Mouse (Mus musculus) kidney, adult 18-20 months (tissue): ENCODE measurements at regions not wholly inside any gene's neighbourhood (a gene's known extent, or its start where the extent isn't known, plus 50 kb on each side); places are given as distances from the start of the nearest gene placed in this dataset.

Source experiments
- DNase-seq: peaks from one replicate; pipeline ENCODE4 v3.0.0; 2021

DNA sequence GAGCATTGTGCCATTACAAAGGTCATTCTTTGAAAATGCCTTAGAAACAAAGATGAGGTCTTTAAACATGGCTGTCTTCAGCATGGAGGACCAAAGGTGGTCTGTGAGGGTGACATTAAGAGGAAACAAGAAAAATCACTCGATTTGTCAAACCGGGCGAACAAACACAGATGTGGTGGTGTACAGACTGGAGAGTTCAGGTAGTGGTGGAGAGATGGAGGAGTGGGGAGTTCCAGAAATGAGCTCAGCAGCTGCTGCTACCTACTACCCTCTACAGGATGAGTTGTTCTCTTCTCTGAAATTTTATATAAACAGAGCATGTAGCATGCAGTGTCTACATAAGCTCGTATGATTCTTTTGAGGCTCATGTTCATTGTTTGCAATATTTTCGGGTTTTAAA is 215.6 kb downstream of the Cog6 start:
- no peak for DNase-seq

DNA sequence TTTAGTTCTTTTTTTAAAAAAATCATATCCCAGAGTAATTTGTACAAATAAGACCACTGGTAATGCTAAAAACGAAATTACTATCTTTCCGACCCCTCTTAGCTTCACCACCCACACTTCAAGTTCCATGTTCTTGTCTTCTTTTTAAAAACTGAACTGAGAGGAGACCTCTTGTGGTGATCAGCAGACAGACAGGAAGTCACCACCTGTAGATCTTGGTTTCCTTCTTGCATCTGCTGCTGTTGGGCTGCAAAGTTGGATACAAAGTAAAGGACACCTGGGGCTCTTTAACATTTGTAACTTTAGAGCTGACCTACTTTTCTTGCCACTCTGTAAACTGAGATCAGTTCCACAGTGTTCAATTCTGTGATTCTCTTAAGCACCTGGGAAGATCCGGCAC is 216.4 kb downstream of the Cog6 start:
- DNase-seq = no peak

- DNase-seq = no peak
These were observed 219.2 kb downstream of the Cog6 start for GRCm38 (mm10) chr3:52797801-52798200.

GRCm38 (mm10) chr3:52797164-52797563 is 219.9 kb downstream of the Cog6 start:
- DNase-seq = no peak

DNA sequence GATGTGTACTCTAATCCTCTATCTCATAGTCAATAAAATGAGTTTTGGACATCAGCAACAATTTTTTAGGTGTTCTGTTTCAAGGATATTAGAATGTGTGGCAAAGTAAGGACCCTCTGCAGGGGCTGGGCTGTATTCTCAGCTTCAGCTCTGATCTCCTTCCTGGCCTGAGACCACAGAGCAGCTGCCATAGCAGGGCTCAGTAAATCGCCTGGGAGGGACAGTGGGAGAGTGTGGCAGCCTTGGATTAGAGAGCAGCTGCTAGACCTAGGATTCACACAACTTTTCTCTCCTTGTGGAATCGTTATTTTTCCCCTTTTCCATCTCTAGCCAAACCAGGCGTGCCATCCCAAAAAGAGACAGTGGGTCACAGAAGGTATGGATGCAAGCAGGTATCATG is 222.8 kb downstream of the Cog6 start:
- no peak for DNase-seq

DNA sequence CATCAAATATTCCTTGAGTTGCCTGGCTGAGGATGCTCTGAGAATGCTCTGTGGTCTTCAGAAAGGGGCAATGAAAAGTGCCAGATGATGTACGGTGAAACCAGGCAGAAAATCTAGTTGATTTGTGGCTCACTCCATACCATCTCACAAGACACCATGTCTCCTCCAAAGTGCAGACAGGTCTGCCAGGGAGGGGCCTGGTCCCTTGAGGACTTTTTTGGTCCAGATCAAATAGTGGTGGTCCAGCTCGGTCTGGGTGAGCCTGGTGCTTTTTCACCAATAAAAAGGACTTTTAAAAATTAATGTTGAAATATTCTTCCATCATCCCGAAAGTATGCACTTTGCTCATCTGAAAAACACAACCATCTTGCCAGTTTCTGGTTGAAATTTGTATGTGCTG is 224.2 kb downstream of the Cog6 start:
- no peak for DNase-seq

GRCm38 (mm10) chr3:52792121-52792520 is 224.9 kb downstream of the Cog6 start:
- DNase-seq = no peak

DNA sequence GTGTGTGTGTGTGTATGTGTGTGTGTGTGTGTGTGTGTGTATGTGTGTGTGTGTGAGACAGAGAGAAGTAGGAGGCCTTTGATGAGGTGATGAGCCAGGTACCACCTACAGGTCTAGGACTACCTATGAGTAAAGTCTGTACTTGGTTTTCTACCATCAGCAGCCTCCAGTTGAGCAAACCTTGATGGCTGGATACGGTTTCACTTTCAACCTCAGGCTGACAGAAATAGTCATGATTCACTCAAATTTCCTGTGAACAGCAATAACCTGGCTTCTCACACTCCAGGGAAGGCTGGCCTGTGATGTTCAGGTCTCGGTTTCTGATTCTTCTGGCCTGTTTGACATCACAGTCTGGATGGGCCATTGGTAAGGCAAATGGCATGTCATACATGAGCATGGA is 226.1 kb downstream of the Cog6 start:
- no peak for DNase-seq

- no peak for DNase-seq
These were observed 228.9 kb downstream of the Cog6 start for GRCm38 (mm10) chr3:52787964-52788760.

- DNase-seq = no peak
These were observed 231.4 kb downstream of the Cog6 start for GRCm38 (mm10) chr3:52785595-52785994.

GRCm38 (mm10) chr3:52784476-52784875 is 232.6 kb downstream of the Cog6 start:
- DNase-seq = no peak

DNA sequence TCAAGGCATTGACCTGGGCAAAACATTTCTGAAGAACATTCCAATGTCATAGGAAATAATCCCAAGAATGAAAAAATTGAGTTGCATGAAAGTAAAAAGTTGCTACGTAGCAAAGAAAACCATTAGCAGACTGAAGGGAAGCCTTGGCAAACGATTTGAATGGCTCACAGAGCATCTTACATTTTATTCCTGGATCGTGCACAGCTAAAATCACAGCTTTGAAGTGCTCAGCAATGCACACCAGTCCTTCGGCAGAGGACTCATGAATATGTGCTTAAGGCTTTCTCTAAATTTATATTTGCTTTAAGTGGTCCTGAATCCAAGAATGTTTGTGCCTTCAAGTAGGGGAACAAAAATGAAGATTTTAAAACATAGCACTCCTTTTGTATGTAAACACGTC is 234.5 kb downstream of the Cog6 start:
- no peak for DNase-seq

DNA sequence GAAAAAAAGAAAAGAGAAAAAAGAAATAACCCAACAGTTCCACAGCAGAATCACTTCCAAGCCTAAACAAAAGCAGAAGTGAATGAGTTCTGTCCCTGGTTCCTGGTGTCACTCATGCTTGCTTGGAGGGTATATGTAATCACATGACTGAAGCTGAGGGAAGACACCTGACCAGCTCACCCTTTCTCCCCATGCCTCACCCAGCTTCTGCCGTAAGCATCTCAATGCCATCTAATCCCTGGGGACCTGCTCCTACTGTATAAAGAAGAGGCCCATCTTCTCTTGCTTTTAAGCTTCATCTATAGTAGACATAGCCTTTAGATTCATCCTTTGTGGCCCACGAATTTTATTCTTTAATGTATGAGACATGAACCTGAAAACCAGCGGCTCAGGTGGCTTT is 235.5 kb downstream of the Cog6 start:
- DNase-seq = no peak

- no peak for DNase-seq
These were observed 236.7 kb downstream of the Cog6 start for GRCm38 (mm10) chr3:52780356-52780755.

GRCm38 (mm10) chr3:52775875-52776274 is 241.2 kb downstream of the Cog6 start:
- DNase-seq = no peak

DNA sequence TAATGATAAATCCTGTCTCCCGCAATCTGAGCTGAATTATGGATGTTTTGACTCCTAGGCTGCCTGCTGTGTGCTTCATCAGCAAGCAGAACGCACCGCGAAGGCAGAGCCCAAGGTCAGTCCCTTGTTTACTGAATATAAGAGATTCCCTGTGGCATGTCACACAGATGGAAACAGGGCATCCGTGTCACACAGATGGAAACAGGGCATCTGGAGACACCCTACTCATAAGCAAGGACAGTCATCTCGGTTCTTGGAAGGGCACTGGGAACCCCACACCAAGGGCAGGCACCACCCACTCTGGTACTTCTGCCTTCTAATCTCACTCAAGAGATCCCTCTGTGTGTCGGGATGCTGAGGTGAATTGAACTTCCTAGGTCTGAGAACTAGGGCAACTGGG is 241.9 kb downstream of the Cog6 start:
- DNase-seq = no peak

DNA sequence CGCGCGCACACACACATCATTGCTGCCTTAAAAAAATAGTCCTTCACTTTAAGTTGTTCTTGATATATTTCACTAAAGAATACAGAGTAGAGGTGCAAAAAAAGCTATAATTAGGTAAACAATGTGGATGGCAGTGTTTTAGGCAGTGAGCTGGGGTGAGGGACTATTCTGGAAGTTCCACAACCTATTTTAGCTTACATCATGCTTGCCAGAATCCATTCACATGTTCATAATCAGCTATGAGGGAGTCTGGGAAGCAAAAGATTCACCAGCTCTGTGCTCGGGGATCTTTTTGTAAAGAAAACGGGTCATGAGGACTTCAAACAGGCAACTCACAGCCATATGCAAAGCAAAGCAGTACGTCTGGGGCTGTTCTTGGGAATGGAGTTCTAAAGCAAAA is 242.3 kb downstream of the Cog6 start:
- no peak for DNase-seq

- DNase-seq = peak; percentile 36
These were observed 249.8 kb downstream of the Cog6 start for GRCm38 (mm10) chr3:52767276-52767675.

GRCm38 (mm10) chr3:52766841-52767240 is 250.2 kb downstream of the Cog6 start:
- no peak for DNase-seq

DNA sequence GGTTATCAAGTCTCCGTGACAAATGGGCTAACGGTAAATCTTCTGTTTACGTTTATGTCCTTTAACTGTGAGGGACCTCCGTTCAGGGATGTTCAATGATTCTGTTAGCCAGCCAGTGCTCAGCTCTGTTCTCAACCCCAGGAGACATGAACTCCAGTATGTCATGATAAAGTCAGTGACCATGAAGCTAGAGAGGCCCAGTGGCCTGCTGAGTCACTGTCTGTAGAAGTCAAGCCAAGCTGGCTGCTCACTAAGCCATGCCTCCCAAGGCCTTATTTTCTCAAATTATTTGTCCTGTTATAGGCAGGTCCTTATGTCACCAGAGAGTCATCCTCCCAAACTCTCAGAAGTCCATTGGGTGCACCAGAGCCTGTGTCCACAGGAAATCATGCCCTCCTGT is 252.9 kb downstream of the Cog6 start:
- DNase-seq = no peak

DNA sequence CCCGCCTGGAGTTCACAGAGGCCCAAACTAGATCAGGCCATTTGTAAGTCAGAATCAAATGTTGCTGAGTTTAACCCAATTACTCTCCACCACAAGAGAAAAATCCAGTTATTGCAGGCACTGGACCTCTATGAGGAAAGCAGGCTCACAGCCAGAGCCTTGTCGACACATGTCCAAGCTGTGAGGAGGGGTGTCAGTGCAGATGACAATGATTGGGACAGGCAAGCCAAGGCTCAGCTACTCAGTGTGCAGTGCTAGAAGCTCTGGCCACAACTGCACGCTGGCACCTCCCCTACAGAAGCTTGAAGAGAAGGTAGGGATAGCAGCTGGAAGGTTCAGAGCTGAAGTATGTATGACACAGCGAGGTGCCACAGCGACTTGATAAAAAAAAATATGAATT is 253.4 kb downstream of the Cog6 start:
- no peak for DNase-seq

GRCm38 (mm10) chr3:52762549-52762948 is 254.5 kb downstream of the Cog6 start:
- no peak for DNase-seq

- no peak for DNase-seq
These were observed 257.2 kb downstream of the Cog6 start for GRCm38 (mm10) chr3:52759846-52760245.

DNA sequence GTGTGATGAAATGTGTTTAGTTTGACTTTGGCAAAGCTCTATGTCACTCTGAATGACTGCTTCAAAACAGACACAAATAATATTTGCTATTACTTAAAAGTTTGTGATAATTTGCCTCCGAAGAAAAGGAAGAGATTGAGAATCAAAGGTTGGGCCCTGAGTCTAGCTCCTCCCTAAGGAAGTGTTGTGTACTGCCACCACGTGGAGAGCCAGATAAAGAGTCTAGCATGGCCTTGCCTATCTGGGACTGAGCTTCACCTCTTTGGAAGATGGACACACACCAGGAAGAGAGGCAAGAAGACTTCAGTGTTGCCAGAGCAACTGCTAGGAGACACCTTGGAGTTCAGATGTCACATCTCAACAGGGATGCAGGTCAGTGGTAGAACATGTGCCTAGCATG is 258.5 kb downstream of the Cog6 start:
- peak; percentile 69 for DNase-seq

GRCm38 (mm10) chr3:52756816-52757215 is 260.2 kb downstream of the Cog6 start:
- no peak for DNase-seq
